Mouse (Mus musculus): Measurements from ENCODE around the gene Pdzd2. TPM values are rescaled to one million over a fixed set of nuclear protein-coding genes. Genes with fewer than 3 reads are reported as not detected.

Gene Pdzd2
- polyA plus RNA-seq, 1 experiment from 2014 or later = 29.0 TPM

GRCm38 (mm10) chr15:12735208-12735607, 4.5 kb downstream of the Pdzd2 start:
- no peak for ATAC-seq (ENCODE audit: low FRiP score, low TSS enrichment)
- H3K27ac ChIP-seq (ENCODE audit: low read length) = no peak overlapping the region
- H3K9ac ChIP-seq (replicated peaks; ENCODE audit: low read length) = no peak overlapping the region
- H3K4me3 ChIP-seq (ENCODE audit: low read length) = no peak overlapping the region
- no peak overlapping the region for H3K4me2 ChIP-seq (replicated peaks; ENCODE audit: low read depth, low read length)
- peaks cover 21% of the 10 kb centered on the region for H3K27me3 ChIP-seq (ENCODE audit: insufficient read depth, low read length)
- WGBS = 58% methylated on average over 2 of the region's 2 CpGs
- H3K9me3 ChIP-seq (ENCODE audit: low read length) = no peaks in the 10 kb centered on the region
- H3K4me1 ChIP-seq (ENCODE audit: insufficient read depth, low read length) = peaks cover 12% of the 10 kb centered on the region
- H3K36me3 ChIP-seq (ENCODE audit: insufficient read depth, low read length) = no peaks in the 10 kb centered on the region

GRCm38 (mm10) chr15:12734221-12734620, 5.5 kb downstream of the Pdzd2 start:
- no peak overlapping the region for H3K9ac ChIP-seq (replicated peaks; ENCODE audit: low read length)
- no peaks in the 10 kb centered on the region for H3K36me3 ChIP-seq (ENCODE audit: insufficient read depth, low read length)
- no peak overlapping the region for H3K4me2 ChIP-seq (replicated peaks; ENCODE audit: low read depth, low read length)
- no peak overlapping the region for H3K27ac ChIP-seq (ENCODE audit: low read length)
- H3K27me3 ChIP-seq (ENCODE audit: insufficient read depth, low read length) = peaks cover 19% of the 10 kb centered on the region
- no peak overlapping the region for H3K4me3 ChIP-seq (ENCODE audit: low read length)
- H3K4me1 ChIP-seq (ENCODE audit: insufficient read depth, low read length) = peaks cover 10% of the 10 kb centered on the region
- H3K9me3 ChIP-seq (ENCODE audit: low read length) = no peaks in the 10 kb centered on the region
- ATAC-seq (ENCODE audit: low FRiP score, low TSS enrichment) = no peak
- WGBS = 62% methylated on average over 4 of the region's 4 CpGs

DNA sequence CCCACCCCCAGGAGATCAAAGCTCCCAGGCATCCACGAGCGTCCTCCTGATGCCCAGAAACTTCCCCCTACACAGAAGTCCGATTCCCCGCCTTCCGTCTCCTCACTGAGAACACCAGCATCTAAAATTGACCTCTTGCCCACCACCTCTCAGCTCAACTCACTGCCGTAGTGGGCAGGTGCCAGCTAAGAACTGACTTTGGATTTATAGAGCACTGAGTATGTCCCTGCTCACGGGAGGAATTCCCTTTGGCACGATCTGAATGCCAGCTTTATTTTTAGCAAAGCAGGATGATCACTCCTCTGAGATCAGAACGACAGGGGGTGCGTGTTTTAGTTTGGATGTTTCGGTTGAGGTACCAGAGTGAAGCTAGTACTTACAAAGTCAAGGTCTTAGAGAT, 7.1 kb downstream of the Pdzd2 start:
- ATAC-seq (ENCODE audit: low FRiP score, low TSS enrichment) = no peak
- H3K4me3 ChIP-seq (ENCODE audit: low read length) = no peak overlapping the region
- H3K27ac ChIP-seq (ENCODE audit: low read length) = no peak overlapping the region
- WGBS = 67% methylated on average over 11 of the region's 11 CpGs
- peaks cover 6% of the 10 kb centered on the region for H3K27me3 ChIP-seq (ENCODE audit: insufficient read depth, low read length)
- no peaks in the 10 kb centered on the region for H3K9me3 ChIP-seq (ENCODE audit: low read length)
- no peak overlapping the region for H3K4me2 ChIP-seq (replicated peaks; ENCODE audit: low read depth, low read length)
- H3K36me3 ChIP-seq (ENCODE audit: insufficient read depth, low read length) = no peaks in the 10 kb centered on the region
- H3K9ac ChIP-seq (replicated peaks; ENCODE audit: low read length) = no peak overlapping the region
- no peaks in the 10 kb centered on the region for H3K4me1 ChIP-seq (ENCODE audit: insufficient read depth, low read length)

GRCm38 (mm10) chr15:12728381-12728780, 11.3 kb downstream of the Pdzd2 start:
- Histone ChIP-seq H3K9me3 (ENCODE audit: low read length) (no peaks in the 10 kb centered on the region), H3K27me3 (ENCODE audit: insufficient read depth, low read length) (no peaks in the 10 kb centered on the region), H3K4me2 (replicated peaks; ENCODE audit: low read depth, low read length) (no peak overlapping the region), H3K36me3 (ENCODE audit: insufficient read depth, low read length) (no peaks in the 10 kb centered on the region), H3K27ac (ENCODE audit: low read length) (no peak overlapping the region), H3K4me3 (ENCODE audit: low read length) (no peak overlapping the region), H3K9ac (replicated peaks; ENCODE audit: low read length) (no peak overlapping the region), H3K4me1 (ENCODE audit: insufficient read depth, low read length) (no peaks in the 10 kb centered on the region)
- WGBS = 83% methylated on average over 4 of the region's 4 CpGs
- no peak for ATAC-seq (ENCODE audit: low FRiP score, low TSS enrichment)

GRCm38 (mm10) chr15:12725256-12725655, 14.5 kb downstream of the Pdzd2 start:
- H3K27me3 ChIP-seq (ENCODE audit: insufficient read depth, low read length) = no peaks in the 10 kb centered on the region
- H3K9ac ChIP-seq (replicated peaks; ENCODE audit: low read length) = no peak overlapping the region
- 77% methylated on average over 5 of the region's 5 CpGs for WGBS
- no peak overlapping the region for H3K4me2 ChIP-seq (replicated peaks; ENCODE audit: low read depth, low read length)
- 0 out of 2 replicates have a peak, but pooled peaks cover 4% of the 10 kb centered on the region for H3K4me1 ChIP-seq (ENCODE audit: insufficient read depth, low read length)
- H3K27ac ChIP-seq (ENCODE audit: low read length) = no peak overlapping the region
- no peak for ATAC-seq (ENCODE audit: low FRiP score, low TSS enrichment)
- no peak overlapping the region for H3K4me3 ChIP-seq (ENCODE audit: low read length)
- H3K9me3 ChIP-seq (ENCODE audit: low read length) = no peaks in the 10 kb centered on the region
- no peaks in the 10 kb centered on the region for H3K36me3 ChIP-seq (ENCODE audit: insufficient read depth, low read length)

GRCm38 (mm10) chr15:12721684-12722500, 17.8 kb downstream of the Pdzd2 start:
- WGBS = 52% methylated on average over 6 of the region's 6 CpGs
- peak; percentile 49 for ATAC-seq (ENCODE audit: low FRiP score, low TSS enrichment)

DNA sequence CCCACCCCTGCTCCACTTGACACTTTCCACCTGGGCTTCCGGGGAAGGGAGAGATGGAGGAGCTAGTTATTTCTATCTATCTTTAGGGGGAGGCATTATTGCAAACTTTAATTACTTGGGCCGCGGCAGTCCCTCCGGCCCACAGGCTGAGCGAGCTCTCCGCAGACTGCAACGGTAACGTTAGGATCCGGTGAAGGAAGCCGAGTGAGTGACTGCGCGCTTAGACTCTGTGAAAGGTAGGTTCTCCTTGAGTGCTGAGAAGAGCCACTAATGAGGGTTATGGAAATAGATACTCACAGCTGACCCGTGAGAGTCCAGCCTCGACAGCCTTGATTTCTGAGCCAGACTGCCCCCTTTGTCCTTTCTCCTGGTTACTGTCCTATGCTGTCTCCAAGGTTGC, 20.9 kb downstream of the Pdzd2 start:
- Histone ChIP-seq H3K27ac (ENCODE audit: low read length) (no peak overlapping the region), H3K36me3 (ENCODE audit: insufficient read depth, low read length) (no peaks in the 10 kb centered on the region), H3K4me2 (replicated peaks; ENCODE audit: low read depth, low read length) (peak overlapping the region; percentile 20; the same call in 1 of the 2 replicates), H3K9ac (replicated peaks; ENCODE audit: low read length) (no peak overlapping the region), H3K27me3 (ENCODE audit: insufficient read depth, low read length) (no peaks in the 10 kb centered on the region), H3K9me3 (ENCODE audit: low read length) (no peaks in the 10 kb centered on the region), H3K4me1 (ENCODE audit: insufficient read depth, low read length) (0 out of 2 replicates have a peak, but pooled peaks cover 4% of the 10 kb centered on the region), H3K4me3 (ENCODE audit: low read length) (no peak overlapping the region)
- peak; percentile 78 for ATAC-seq (ENCODE audit: low FRiP score, low TSS enrichment)
- whole genome bisulfite sequencing = 38% methylated on average over 14 of the region's 14 CpGs

More at GRCm38 (mm10) chr15:12721684-12722500, 17.8 kb downstream of the Pdzd2 start:
- Histone ChIP-seq H3K9me3 (ENCODE audit: low read length) (no peaks in the 10 kb centered on the region), H3K4me2 (replicated peaks; ENCODE audit: low read depth, low read length) (no peak overlapping the region), H3K9ac (replicated peaks; ENCODE audit: low read length) (no peak overlapping the region), H3K36me3 (ENCODE audit: insufficient read depth, low read length) (no peaks in the 10 kb centered on the region), H3K4me3 (ENCODE audit: low read length) (no peak overlapping the region), H3K27me3 (ENCODE audit: insufficient read depth, low read length) (no peaks in the 10 kb centered on the region), H3K27ac (ENCODE audit: low read length) (no peak overlapping the region), H3K4me1 (ENCODE audit: insufficient read depth, low read length) (0 out of 2 replicates have a peak, but pooled peaks cover 4% of the 10 kb centered on the region)

- Histone ChIP-seq H3K4me2 (replicated peaks; ENCODE audit: low read depth, low read length) (no peak overlapping the region), H3K27me3 (ENCODE audit: insufficient read depth, low read length) (no peaks in the 10 kb centered on the region), H3K9ac (replicated peaks; ENCODE audit: low read length) (no peak overlapping the region), H3K4me1 (ENCODE audit: insufficient read depth, low read length) (no peaks in the 10 kb centered on the region), H3K4me3 (ENCODE audit: low read length) (no peak overlapping the region), H3K9me3 (ENCODE audit: low read length) (no peaks in the 10 kb centered on the region), H3K36me3 (ENCODE audit: insufficient read depth, low read length) (no peaks in the 10 kb centered on the region), H3K27ac (ENCODE audit: low read length) (no peak overlapping the region)
- ATAC-seq (ENCODE audit: low FRiP score, low TSS enrichment) = no peak
- 62% methylated on average over 3 of the region's 3 CpGs for WGBS
Measured at GRCm38 (mm10) chr15:12717410-12717809, 22.3 kb downstream of the Pdzd2 start.

DNA sequence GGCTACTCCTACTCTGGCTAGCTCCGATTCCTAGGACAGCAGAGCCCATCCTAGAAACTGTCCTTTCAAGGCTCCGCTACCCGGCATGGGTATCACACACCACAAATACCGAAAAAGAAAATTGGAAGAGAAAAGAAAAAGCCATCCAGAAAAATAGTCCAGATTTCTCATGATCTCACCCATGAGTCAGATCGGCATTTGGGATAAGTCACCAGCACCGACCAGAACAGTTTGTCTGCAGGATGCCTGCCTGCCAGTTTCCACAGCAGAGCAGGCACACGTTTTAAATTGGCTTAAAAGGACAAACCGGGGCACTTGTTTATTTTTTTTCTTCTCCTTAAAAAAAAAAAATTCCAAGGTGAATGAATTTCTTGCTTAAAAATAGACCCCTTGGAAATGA, 22.8 kb downstream of the Pdzd2 start:
- ATAC-seq (ENCODE audit: low FRiP score, low TSS enrichment) = no peak
- H3K36me3 ChIP-seq (ENCODE audit: insufficient read depth, low read length) = no peaks in the 10 kb centered on the region
- WGBS = 81% methylated on average over 8 of the region's 8 CpGs
- H3K9ac ChIP-seq (replicated peaks; ENCODE audit: low read length) = no peak overlapping the region
- no peak overlapping the region for H3K4me2 ChIP-seq (replicated peaks; ENCODE audit: low read depth, low read length)
- H3K4me1 ChIP-seq (ENCODE audit: insufficient read depth, low read length) = no peaks in the 10 kb centered on the region
- no peaks in the 10 kb centered on the region for H3K27me3 ChIP-seq (ENCODE audit: insufficient read depth, low read length)
- H3K9me3 ChIP-seq (ENCODE audit: low read length) = no peaks in the 10 kb centered on the region
- no peak overlapping the region for H3K27ac ChIP-seq (ENCODE audit: low read length)
- H3K4me3 ChIP-seq (ENCODE audit: low read length) = no peak overlapping the region

DNA sequence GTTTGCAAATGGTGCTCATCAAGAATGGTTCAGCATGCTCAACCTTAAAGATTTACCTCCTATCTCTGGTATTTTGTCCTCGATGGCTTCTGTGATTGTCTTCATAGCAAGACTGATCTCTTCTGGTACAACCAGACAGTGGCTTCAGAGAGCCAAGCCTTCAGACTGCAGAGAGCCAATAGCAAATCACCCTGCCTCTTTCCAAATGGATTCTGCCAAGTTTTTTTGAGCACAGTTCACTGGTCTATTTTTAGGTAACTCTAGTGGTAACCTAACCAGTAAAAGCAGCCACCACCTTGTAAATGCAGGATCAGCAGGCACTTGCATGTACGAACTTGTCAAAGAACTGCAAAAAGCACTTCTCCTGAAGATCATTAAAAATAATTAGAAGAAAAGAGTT, 25.4 kb downstream of the Pdzd2 start:
- H3K9ac ChIP-seq (replicated peaks; ENCODE audit: low read length) = no peak overlapping the region
- H3K4me1 ChIP-seq (ENCODE audit: insufficient read depth, low read length) = no peaks in the 10 kb centered on the region
- WGBS = 87% methylated on average over 2 of the region's 2 CpGs
- H3K4me3 ChIP-seq (ENCODE audit: low read length) = no peak overlapping the region
- 0 out of 2 replicates have a peak, but pooled peaks cover 4% of the 10 kb centered on the region for H3K36me3 ChIP-seq (ENCODE audit: insufficient read depth, low read length)
- no peak overlapping the region for H3K4me2 ChIP-seq (replicated peaks; ENCODE audit: low read depth, low read length)
- H3K27me3 ChIP-seq (ENCODE audit: insufficient read depth, low read length) = no peaks in the 10 kb centered on the region
- ATAC-seq (ENCODE audit: low FRiP score, low TSS enrichment) = no peak
- no peaks in the 10 kb centered on the region for H3K9me3 ChIP-seq (ENCODE audit: low read length)
- no peak overlapping the region for H3K27ac ChIP-seq (ENCODE audit: low read length)

Measured in kidney, embryonic 16.5 days (tissue).